Mouse (Mus musculus): ENCODE results near the gene Rab13.

Rab13 gene

DNA sequence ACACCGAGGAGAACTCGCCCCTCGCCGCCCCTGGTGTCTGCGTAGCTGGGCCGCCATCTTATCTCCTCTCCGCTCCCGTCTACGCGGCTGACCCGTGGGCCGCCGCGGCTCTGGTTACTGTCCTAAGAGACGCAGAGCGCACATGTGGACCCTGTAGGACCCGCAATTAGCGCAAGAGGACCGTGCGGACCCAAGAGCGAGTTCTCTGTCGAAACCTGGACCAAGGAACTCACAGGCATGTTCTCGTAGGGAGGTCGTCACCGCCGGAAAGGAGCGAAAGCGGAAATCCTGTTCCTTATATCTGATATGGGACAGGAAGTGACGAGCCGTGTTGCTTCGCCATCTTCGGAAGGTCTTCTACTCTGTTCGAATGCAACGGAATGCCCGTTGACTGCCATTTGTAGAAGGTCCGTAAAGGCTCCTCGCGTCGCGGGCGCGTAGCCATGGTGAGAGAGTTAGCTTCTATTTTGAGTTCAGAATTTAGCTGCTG, at the start of gene Rab13, which contains the start of gene Rps27:
Gene Rab13, plus strand, starts transcription at position 319 of the 490 bp plus-strand sequence.
Gene Rps27, minus strand, starts transcription at position 275 of the 490 bp plus-strand sequence.
- peak; percentile 87 for DNase-seq

- DNase-seq: no peak
Observed at GRCm38 (mm10) chr3:90179566-90179965, 33.9 kb upstream of the Rab13 start.

GRCm38 (mm10) chr3:90183581-90183980, 29.9 kb upstream of the Rab13 start:
- peak; percentile 37 for DNase-seq

DNA sequence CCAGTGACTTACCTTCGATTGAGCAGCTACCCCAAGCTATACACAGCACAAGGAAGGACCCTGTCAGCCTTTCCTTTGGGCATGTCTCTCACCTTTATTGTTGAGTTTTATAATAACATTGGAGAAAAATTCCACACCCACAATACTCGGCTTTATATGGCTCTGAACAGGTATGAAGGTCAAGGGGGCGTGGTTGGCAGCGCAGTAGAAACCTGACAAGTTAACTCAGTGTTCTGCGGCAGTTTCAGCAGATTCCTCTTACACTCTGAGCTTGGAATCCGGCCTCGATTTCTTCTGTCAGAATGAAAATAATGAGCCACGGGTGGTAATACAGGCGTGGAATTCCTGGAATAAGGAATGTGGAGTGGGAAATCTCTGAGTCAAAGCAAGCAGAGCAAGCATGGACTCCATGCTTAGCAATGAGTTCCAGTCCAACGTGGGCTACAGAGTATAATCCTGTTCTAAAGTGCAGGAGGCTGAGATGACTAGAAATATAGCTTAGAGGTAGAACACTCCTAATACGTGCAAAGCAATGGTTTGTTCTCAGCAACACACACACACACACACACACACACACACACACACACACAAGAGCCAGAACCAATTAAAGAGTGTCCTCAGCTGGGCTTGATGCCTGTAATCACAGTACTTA, 22.5 kb upstream of the Rab13 start:
- DNase-seq: no peak

DNA sequence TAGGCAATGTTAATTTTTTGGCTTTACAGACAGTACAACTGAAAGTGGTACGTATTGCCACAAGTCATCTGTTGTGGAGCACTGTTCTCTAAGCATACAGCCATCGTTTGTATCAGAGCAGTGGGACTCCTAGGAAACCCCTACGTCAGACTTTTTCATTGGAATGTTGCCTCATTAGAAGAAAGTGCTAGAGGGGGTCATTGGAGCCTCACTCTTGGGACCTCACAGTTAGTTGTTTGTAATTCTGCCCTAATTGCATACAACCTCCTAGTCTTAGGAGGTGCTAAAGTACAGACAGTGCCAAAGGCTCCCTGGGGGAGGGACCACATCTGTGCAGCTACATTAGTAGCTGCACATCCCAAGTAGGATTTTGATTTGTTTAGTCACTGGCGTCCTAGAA, 18.7 kb upstream of the Rab13 start:
- no peak for DNase-seq

- no peak for DNase-seq
Observed at GRCm38 (mm10) chr3:90195644-90196043, 17.9 kb upstream of the Rab13 start.

DNA sequence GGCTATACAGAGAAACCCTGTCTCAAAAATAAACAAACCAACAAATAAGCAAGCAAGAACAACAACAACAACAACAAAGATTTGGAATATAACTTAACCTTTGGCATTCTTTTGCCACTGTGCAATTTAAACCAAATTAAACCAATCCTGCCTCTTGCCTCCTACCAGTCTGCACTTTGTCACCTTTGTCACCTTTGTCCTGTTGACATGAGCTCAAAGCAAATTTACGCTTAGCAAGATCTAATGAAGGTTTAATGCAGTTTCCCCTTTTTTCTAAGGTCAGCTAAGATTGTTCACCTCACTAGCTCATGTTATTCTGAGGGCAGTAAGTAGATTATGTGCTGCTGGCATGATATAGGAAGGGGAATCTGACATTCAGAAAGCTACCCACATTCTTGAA, 15.9 kb upstream of the Rab13 start:
- DNase-seq: no peak

- DNase-seq: no peak
Observed at GRCm38 (mm10) chr3:90202884-90203283, 10.6 kb upstream of the Rab13 start.

DNA sequence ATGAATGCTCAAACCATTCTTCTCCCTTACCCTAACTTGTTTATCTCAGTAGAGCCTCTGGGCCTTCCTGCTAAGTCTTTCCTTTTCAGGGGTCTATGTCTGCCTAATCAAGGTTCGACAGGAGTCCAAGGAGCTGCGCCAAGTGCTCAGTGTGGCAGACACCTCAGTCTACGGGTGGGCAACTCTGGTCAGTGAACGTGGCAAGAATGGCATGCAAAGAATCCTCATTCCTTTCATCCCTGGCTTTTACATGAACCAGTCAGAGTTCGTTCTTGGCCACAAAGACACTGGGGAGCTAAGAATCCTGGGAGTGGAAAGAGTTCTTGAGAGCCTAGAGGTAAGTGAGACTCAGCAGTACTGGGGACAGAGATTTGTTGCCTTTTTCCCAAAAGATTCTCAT, 9.9 kb upstream of the Rab13 start:
- DNase-seq: no peak

DNA sequence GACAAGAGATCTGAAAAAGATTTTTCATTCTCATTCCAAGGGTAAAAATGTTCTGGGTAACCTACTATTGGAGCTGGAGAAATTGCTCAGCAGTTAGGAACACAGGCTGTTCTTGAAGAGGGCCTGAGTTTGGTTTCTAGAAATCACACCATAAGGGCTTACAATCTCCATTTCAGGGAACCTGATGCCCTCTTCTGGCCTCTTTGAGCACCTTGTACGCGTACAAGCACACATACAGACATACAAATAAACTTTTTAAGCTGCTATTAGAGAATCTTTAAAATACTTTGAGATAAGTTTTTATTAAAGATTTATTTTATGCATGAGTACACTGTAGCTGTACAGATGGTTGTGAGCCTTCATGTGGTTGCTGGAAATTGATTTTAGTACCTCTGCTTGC, 8.9 kb upstream of the Rab13 start:
- no peak for DNase-seq

- DNase-seq: no peak
Observed at GRCm38 (mm10) chr3:90208662-90209061, 4.8 kb upstream of the Rab13 start.

GRCm38 (mm10) chr3:90209908-90210566, 3.5 kb upstream of the Rab13 start:
- DNase-seq: no peak

- no peak for DNase-seq
Observed at GRCm38 (mm10) chr3:90211475-90212398, 1.8 kb upstream of the Rab13 start.

DNA sequence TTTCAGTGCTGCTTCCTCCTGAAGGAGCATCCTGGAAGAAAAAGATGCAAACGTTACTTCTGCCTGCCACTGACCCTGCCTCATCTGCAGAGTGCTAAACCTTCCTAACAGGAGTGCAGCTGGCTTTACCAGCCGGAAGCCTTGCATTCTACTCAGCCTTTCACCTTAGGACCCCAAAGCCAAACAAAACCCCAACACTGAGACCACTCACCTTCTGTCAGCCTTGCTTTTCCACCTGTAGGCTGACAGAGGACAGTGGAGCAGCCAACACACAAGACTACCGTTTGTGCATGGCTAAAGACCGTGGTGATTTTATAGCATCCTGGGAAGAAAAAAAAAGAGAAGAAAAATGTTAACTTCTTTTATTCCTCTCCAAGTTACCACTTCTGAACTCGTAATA, 772 bp upstream of the Rab13 start:
- DNase-seq: no peak

- DNase-seq: peak; percentile 26
Observed at GRCm38 (mm10) chr3:90213956-90214684, 625 bp downstream of the Rab13 start.

- no peak for DNase-seq
Observed at GRCm38 (mm10) chr3:90215825-90216380, 2.4 kb downstream of the Rab13 start.

GRCm38 (mm10) chr3:90220088-90220487, 6.6 kb downstream of the Rab13 start:
- peak; percentile 57 for DNase-seq

- peak; percentile 85 for DNase-seq
Observed at GRCm38 (mm10) chr3:90220531-90220951, 7.0 kb downstream of the Rab13 start.

GRCm38 (mm10) chr3:90221123-90221522, 7.6 kb downstream of the Rab13 start:
- no peak for DNase-seq

- no peak for DNase-seq
Observed at GRCm38 (mm10) chr3:90222455-90222854, 9.0 kb downstream of the Rab13 start.

DNA sequence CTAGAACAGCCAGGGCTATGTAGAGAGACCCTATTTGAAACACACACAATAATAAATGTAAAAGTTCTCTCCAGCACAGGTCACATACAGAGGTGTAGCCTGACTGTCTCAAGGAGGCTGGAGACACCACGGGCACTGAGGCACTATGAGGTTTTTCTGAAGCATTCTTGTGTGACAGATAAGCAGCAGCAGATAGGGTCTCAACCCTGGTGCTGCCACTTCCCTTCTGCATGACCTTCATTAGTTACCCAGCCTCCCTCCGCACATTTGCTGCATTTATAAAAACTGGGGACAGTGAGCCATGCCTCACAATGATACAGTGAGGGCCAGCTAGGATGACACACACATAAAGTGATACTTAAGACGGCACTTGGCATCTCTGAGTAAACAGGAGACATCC, 9.4 kb downstream of the Rab13 start:
- no peak for DNase-seq

DNA sequence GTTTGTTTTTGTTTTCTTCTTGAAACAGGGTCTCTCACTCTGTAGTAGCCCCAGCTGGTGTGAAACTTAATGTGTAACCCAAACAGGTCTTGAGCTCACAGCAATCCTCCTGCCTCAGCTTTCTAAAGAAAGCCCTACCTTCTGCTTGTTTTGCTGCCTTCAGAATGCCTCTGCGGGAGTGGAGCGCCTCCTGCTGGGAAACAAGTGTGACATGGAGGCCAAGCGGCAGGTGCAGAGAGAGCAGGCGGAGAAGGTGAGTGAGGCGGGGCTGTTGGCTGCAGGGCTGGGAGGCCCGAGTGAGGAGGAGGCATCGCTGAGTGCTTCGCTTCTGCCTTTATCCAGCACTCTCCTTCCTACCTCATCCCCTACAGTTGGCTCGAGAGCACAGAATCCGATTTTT, 10.8 kb downstream of the Rab13 start:
- DNase-seq: no peak

All from lung, postnatal 14 days (tissue).